Mouse (Mus musculus) brain, embryonic 14.5 days (tissue): ENCODE data around the gene Cox8b.

Experiments
- CTCF ChIP-seq: fragments of 200-500 bp; IDR thresholded peaks from 2 replicates; pipeline ENCODE4 v1.5.1; 2012; ENCODE audit warnings: inconsistent platforms, mild to moderate bottlenecking, moderate library complexity, borderline replicate concordance; ENCODE audit not compliant: insufficient read depth, insufficient read length; ENCODE audit errors: extremely low read depth
- POLR2A ChIP-seq: fragments of 200-500 bp; IDR thresholded peaks from 2 replicates; pipeline ENCODE4 v1.6.1; 2012; ENCODE audit warnings: mild to moderate bottlenecking, inconsistent platforms, borderline replicate concordance; ENCODE audit not compliant: poor library complexity, insufficient read depth, insufficient read length, severe bottlenecking; ENCODE audit errors: extremely low read depth

DNA sequence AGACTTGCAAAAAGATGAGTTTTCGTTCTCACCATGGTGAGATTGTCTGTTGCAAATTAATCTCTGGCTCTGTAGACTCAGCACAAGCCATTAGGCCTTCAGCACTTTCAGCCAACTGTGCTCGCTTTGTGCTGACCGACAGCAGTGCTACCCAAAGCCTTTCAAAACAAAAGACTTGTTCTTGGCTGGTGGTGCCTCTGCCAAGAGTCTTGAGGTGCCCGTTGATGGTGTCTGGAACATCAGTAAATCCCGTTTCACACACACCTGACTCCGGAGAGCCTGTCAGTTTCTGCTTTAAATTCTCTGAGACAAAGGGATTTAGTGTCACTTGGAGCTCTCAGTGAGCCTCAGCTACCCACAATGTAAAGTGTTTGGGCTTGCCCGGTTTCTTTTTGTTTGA is 6.2 kb downstream of the Cox8b start:
- TF ChIP-seq POLR2A (no peak), CTCF (no peak)
